Mouse (Mus musculus) kidney, embryonic 14.5 days (tissue): ENCODE data around the gene Iqcf5. TPM values are rescaled to one million over a fixed set of nuclear protein-coding genes. Genes with fewer than 3 reads are reported as not detected.

Source experiments
- ATAC-seq: fragments of 200-750 bp; cut with Nextera tagmentation; 2 replicates; pipeline ENCODE4 v1.8.0; 2017; ENCODE audit warnings: moderate number of reproducible peaks, mild to moderate bottlenecking, moderate TSS enrichment, moderate library complexity; ENCODE audit not compliant: low FRiP score, low TSS enrichment
- H3K27ac ChIP-seq: fragments of 300-500 bp; sonication (generic); 2 replicates; pipeline ENCODE4 v1.5.1; 2014; ENCODE audit warnings: low read depth, mild to moderate bottlenecking, low read length, moderate library complexity, mixed read lengths
- H3K27me3 ChIP-seq: fragments of 300-500 bp; sonication (generic); 2 replicates; pipeline ENCODE4 v1.6.1; 2014; ENCODE audit warnings: mild to moderate bottlenecking, low read length; ENCODE audit not compliant: control insufficient read depth, insufficient read depth
- H3K36me3 ChIP-seq: fragments of 300-500 bp; sonication (generic); 2 replicates; pipeline ENCODE4 v1.6.1; 2014; ENCODE audit warnings: low read length, mixed read lengths; ENCODE audit not compliant: control insufficient read depth, insufficient read depth
- H3K4me1 ChIP-seq: fragments of 300-500 bp; sonication (generic); 2 replicates; pipeline ENCODE4 v1.6.1; 2014; ENCODE audit warnings: low read length, mixed read lengths; ENCODE audit not compliant: control insufficient read depth, insufficient read depth
- H3K4me2 ChIP-seq: fragments of 300-500 bp; sonication (generic); replicated peaks from 2 replicates; pipeline ENCODE4 v1.6.1; 2014; ENCODE audit warnings: low read depth, mild to moderate bottlenecking, low read length
- H3K4me3 ChIP-seq: fragments of 300-500 bp; sonication (generic); 2 replicates; pipeline ENCODE4 v1.5.1; 2014; ENCODE audit warnings: mild to moderate bottlenecking, low read length
- H3K9ac ChIP-seq: fragments of 300-500 bp; sonication (generic); 2 replicates; pipeline ENCODE4 v1.6.1; 2014; ENCODE audit warnings: low read depth, mild to moderate bottlenecking, low read length, moderate library complexity
- H3K9me3 ChIP-seq: fragments of 300-500 bp; sonication (generic); 2 replicates; pipeline ENCODE4 v1.6.1; 2016; ENCODE audit warnings: low read length; ENCODE audit not compliant: control insufficient read depth
- WGBS: fragments of 180-500 bp; shearing (Covaris S2); extraction: QIAGEN DNeasy Blood & Tissue Kit; methylation state at CpG from one replicate; pipeline ENCODE4 v1.1.7; 2014; 5-methylcytosine and 5-hydroxymethylcytosine counted together
- polyA plus RNA-seq: library from polyadenylated mRNA; unstranded; fragments of >200 nt; fragmentation: Nextera tagmentation; extraction: Ambion mirVana; gene quantifications from 2 replicates; pipeline ENCODE4 v1.2.1, GENCODE M21; 2014

Gene Iqcf5
- not detected in 2 replicates for polyA plus RNA-seq

DNA sequence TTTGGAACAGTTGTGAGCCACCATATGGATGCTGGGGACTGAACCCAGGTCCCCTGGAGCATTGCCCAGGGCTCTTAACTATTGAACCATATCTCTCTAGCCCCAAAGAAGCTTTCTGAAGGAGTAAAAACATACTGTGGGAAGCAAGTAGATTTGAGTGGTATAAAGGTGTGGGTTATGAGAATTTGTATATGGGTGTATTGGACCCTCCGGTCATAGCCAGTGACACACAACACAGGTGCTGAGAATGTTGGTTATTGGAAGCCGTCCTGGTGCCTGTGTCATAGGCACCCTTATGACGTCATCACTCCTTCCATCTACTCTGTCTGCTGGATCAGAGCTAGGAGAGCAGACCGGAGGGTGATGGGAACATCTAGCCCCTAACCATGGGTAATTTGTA lies at the start of gene Iqcf5:
Gene Iqcf5 (plus strand): TSS at position 301 of the 400 bp plus-strand sequence.
- Histone ChIP-seq H3K4me3 (no peak within 1 kb of the TSS), H3K4me2 (no peak within 1 kb of the TSS), H3K9ac (no peak within 1 kb of the TSS), H3K9me3 (no peaks in the 10 kb centered on the region), H3K27me3 (no peaks in the 10 kb centered on the region), H3K27ac (no peak within 1 kb of the TSS), H3K36me3 (no peaks in the 10 kb centered on the region), H3K4me1 (no peaks in the 10 kb centered on the region)
- WGBS: 84% methylated on average over 4 of the region's 4 CpGs
- no peak for ATAC-seq

DNA sequence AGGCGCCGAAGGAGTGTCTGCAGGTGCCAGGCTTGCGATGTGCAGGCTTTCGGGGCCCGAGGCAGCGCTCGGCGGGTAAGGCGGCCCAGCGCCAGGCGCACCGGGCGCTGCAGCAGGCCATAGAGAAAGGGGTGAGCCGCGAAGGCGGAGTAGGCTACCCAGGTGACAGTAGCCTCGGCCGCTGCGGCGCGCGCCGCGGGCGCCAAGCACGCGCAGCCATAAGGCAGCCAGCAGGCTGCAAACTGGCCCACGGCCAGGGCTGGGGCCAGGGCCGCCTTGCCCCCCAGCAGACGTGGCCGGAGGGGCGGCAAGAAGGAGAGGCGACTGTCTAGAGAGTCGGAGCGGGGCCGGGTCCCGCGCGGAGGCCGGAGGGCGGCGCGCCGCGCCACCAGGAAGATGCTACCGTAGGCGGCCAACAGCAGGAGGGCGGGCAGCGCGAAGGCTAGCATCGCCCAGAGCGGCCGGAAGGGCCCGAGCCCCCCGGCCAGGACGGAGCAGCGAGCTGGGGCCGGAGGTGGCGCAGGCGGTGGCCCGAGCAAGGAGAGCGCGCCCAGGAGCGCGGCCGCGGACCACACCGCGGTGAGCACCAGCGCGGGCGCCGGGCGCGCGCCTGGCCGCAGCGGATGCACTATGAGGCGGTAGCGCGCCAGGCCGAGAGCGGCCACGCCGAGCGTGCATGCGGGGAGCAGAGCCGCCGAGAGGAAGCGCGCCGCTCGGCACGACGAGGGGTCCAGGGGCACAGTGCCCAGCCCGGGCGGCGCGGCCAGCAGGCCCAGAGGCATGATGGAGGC lies 49.4 kb upstream of the Iqcf5 start:
- Histone ChIP-seq H3K27ac (peak overlapping the region; percentile 67), H3K9ac (peak overlapping the region; percentile 75), H3K4me1 (peaks cover 18% of the 10 kb centered on the region), H3K4me3 (peak overlapping the region; percentile 53), H3K27me3 (no peaks in the 10 kb centered on the region), H3K4me2 (peak overlapping the region; percentile 98), H3K36me3 (peaks cover 35% of the 10 kb centered on the region), H3K9me3 (no peaks in the 10 kb centered on the region)
- peak; percentile 81 for ATAC-seq
- WGBS: 2% methylated on average over 67 of the region's 99 CpGs

DNA sequence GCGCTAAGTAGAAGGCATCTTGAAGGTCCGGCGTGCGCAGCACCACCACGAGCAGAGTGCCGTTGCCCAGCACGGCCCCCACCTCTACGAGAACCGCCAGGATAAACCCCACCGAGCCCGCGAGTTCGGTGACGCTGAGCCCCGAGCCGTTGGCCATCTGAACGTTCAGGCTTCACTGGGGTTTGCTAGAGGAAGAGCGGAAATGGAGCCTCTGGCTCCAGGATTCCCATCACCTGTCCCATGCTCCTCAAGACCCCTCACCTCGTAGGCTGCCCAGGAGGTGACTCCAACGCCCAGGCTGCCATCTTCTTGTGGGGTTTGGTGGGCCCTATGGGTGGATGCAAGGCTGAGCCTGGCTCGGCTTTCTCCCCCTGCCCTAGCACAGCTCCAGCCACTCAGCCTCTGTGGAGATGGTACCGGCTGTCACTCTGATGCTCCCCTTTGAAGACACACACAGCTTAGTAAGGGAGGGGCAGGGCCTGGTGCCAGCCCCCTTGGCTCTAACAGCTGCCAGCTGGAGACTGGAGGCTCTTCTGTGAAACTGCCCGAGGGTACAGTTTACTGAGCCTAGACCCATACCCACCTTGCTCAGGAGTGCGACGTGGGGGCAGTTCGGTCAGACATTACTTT lies 48.7 kb upstream of the Iqcf5 start, which contains the start of gene Gpr62:
Gene Gpr62 (minus strand): TSS at position 368 of the 630 bp plus-strand sequence.
- peak within 1 kb of the TSS; percentile 53 for H3K4me3 ChIP-seq
- H3K36me3 ChIP-seq: peaks cover 28% of the 10 kb centered on the region
- peaks cover 11% of the 10 kb centered on the region for H3K4me1 ChIP-seq
- ATAC-seq: no peak
- no peaks in the 10 kb centered on the region for H3K27me3 ChIP-seq
- peak within 1 kb of the TSS; percentile 67 for H3K27ac ChIP-seq
- peak within 1 kb of the TSS; percentile 75 for H3K9ac ChIP-seq
- WGBS: 25% methylated on average over 26 of the region's 26 CpGs
- H3K4me2 ChIP-seq: peak within 1 kb of the TSS; percentile 98
- no peaks in the 10 kb centered on the region for H3K9me3 ChIP-seq

DNA sequence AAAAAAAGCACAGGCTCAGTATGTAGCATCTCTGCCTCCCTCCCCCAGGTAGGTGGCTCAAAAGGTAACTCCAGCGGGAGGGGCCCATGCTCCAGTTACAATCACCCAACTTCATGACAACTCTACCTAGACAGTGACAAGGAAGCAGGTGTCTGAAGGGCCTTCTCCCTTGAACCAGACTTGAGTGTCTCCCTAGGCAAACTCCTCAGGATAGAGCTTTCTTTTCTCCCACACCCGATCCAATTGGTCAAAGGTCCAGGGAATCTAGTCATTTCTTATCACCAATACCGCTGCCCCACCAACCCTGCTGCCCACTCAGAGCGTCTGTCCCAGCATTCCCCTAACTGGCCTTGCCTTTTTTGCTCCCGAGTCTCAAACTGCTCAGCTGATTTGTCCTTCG lies 47.7 kb upstream of the Iqcf5 start:
- no peak for ATAC-seq
- Histone ChIP-seq H3K4me1 (peaks cover 9% of the 10 kb centered on the region), H3K9me3 (no peaks in the 10 kb centered on the region), H3K4me2 (no peak overlapping the region), H3K4me3 (no peak overlapping the region), H3K36me3 (peaks cover 19% of the 10 kb centered on the region), H3K27ac (no peak overlapping the region), H3K9ac (no peak overlapping the region), H3K27me3 (no peaks in the 10 kb centered on the region)
- 90% methylated on average over 6 of the region's 6 CpGs for WGBS

DNA sequence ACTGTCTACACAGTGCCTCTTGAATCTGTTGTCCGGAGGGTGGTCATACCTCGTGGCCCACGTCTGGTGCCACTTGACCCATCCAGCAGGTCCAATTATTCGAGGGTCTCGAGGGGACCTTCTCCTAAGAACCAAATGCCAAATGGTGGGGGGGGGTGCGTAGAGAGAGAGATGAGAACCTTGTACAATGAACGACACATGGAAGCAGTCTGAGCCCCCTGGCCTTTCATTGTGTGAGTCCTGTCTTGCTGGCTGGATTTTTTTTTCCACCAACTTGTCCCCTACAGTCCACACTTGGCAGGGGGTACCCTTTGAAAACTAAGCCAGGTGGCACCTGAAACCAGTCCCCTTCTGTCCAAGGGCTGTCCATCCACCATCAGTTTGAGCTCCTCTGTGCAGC lies 46.6 kb upstream of the Iqcf5 start:
- ATAC-seq: no peak
- Histone ChIP-seq H3K27ac (no peak overlapping the region), H3K9me3 (no peaks in the 10 kb centered on the region), H3K4me2 (no peak overlapping the region), H3K4me1 (peaks cover 13% of the 10 kb centered on the region), H3K9ac (no peak overlapping the region), H3K4me3 (no peak overlapping the region), H3K27me3 (no peaks in the 10 kb centered on the region), H3K36me3 (peaks cover 10% of the 10 kb centered on the region)
- 80% methylated on average over 7 of the region's 7 CpGs for WGBS

DNA sequence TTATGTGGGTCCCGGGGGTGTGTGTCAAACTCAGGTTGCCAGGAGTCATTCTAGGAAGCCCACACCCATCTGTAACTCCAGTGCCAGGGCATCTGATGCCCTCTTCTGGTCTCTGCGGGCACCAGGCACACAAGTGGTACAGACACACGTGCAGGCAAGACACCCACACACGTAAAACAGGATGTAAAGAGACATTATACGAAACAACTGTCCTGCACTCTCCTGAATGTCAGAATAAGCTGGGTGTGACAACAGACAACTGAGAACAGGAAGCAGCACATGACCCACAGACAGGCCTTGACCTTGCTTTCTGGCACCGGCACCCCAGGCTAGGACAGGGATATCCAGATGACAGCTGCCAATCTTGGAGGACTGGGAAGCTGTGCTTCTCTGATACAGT lies 45.1 kb upstream of the Iqcf5 start:
- Histone ChIP-seq H3K27ac (no peak overlapping the region), H3K9me3 (no peaks in the 10 kb centered on the region), H3K36me3 (no peaks in the 10 kb centered on the region), H3K9ac (0 out of 2 replicates have a peak overlapping the region, but pooled peaks have one; percentile 9), H3K4me1 (peaks cover 13% of the 10 kb centered on the region), H3K4me2 (no peak overlapping the region), H3K4me3 (no peak overlapping the region), H3K27me3 (no peaks in the 10 kb centered on the region)
- WGBS: 62% methylated on average over 6 of the region's 6 CpGs
- ATAC-seq: no peak

DNA sequence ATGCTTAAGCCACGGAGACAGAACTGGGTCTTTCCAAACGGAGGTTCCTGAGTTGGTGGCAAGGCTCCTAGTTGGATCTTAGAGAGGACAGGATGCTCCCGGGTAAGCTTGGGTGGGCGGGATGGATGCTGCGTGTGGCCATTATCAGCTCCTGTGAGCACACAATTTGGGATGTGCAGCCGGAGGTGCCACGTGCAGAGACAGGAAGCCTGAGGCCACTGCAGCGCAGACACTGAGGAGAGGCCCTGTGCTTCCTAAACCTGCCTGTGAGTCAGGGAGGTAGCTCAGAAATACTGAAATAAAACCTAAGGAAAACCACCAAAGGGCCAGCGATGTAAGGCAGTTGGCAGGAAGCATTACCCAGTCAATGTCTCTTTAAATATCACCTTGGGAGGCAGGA lies 44.6 kb upstream of the Iqcf5 start:
- no peak overlapping the region for H3K4me2 ChIP-seq
- H3K9me3 ChIP-seq: no peaks in the 10 kb centered on the region
- H3K36me3 ChIP-seq: no peaks in the 10 kb centered on the region
- H3K9ac ChIP-seq: peak overlapping the region; percentile 9; the same call in 1 of the 2 replicates
- no peak overlapping the region for H3K4me3 ChIP-seq
- no peak overlapping the region for H3K27ac ChIP-seq
- H3K27me3 ChIP-seq: no peaks in the 10 kb centered on the region
- WGBS: 70% methylated on average over 9 of the region's 9 CpGs
- peaks cover 13% of the 10 kb centered on the region; the same call in 1 of the 2 replicates for H3K4me1 ChIP-seq
- ATAC-seq: no peak

DNA sequence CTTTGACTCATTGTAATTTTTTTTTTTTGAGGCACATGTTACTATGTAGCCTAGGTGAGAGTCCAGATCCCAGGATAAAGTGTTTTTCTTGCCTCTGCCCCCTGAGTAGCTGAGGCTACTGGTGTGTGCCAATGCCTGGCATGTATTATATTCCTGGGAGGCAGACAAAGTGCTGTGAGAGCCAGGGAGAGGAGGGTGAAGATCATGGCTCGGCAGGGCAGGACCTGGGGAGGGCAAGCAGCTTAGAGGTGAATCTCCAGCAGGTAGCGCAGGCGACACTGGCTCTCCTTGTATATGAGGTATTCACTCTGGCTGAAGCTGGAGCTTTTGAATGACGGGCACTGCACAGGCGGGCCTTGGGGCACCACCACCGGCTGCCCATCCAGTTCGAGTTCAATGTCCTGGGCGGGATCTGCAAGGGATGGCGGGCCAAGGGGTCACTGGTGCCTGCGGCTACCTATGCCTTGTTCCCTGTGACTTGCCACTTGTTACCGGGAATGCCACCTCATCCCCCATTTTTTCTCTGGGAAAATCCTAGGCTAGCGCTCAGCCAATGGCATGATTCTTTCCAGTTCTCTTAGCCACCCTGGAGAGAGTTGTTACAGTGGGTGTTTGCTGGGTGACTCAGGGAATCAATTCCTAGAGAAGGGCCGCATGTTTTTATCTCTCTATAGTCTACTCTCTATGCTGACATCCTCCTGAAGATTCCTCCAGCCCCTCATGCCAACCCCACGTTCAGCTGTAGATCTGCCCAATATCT lies 43.2 kb upstream of the Iqcf5 start:
- no peak for ATAC-seq
- Histone ChIP-seq H3K4me1 (peaks cover 12% of the 10 kb centered on the region), H3K27me3 (no peaks in the 10 kb centered on the region), H3K27ac (no peak overlapping the region), H3K9me3 (no peaks in the 10 kb centered on the region), H3K4me3 (no peak overlapping the region), H3K36me3 (no peaks in the 10 kb centered on the region), H3K9ac (no peak overlapping the region), H3K4me2 (peak overlapping the region; percentile 24; the same call in 1 of the 2 replicates)
- 70% methylated on average over 14 of the region's 14 CpGs for WGBS
